Mouse (Mus musculus) limb, embryonic 14.5 days (tissue): ENCODE results near the gene Tfap2c. TPM values are rescaled to one million over a fixed set of nuclear protein-coding genes. Genes with fewer than 3 reads are reported as not detected.

Source experiments
- ATAC-seq: fragments of 200-750 bp; cut with Nextera tagmentation; 2 replicates; pipeline ENCODE4 v1.8.0; 2017; ENCODE audit warnings: low read depth, moderate number of reproducible peaks, moderate TSS enrichment; ENCODE audit not compliant: low FRiP score
- DNase-seq: peaks from one replicate; pipeline ENCODE4 v3.0.0-alpha.2; 2015; ENCODE audit warnings: low spot score
- H3K27ac ChIP-seq: fragments of 300-500 bp; sonication (generic); replicated peaks from 2 replicates; pipeline ENCODE4 v1.5.1; 2014; ENCODE audit warnings: low read depth, mild to moderate bottlenecking, low read length, moderate library complexity, mixed read lengths
- H3K27me3 ChIP-seq: fragments of 300-500 bp; sonication (generic); 2 replicates; pipeline ENCODE4 v1.6.1; 2014; ENCODE audit warnings: low read length, mixed read lengths; ENCODE audit not compliant: control insufficient read depth, insufficient read depth
- H3K36me3 ChIP-seq: fragments of 300-500 bp; sonication (generic); 2 replicates; pipeline ENCODE4 v1.6.1; 2014; ENCODE audit warnings: mild to moderate bottlenecking, low read length, moderate library complexity, mixed read lengths; ENCODE audit not compliant: control insufficient read depth, insufficient read depth
- H3K4me1 ChIP-seq: fragments of 300-500 bp; sonication (generic); 2 replicates; pipeline ENCODE4 v1.6.1; 2014; ENCODE audit warnings: antibody characterized with exemption, low read length, mixed read lengths; ENCODE audit not compliant: control insufficient read depth, insufficient read depth
- H3K4me2 ChIP-seq: fragments of 300-500 bp; sonication (generic); replicated peaks from 2 replicates; pipeline ENCODE4 v1.6.1; 2014; ENCODE audit warnings: low read depth, mild to moderate bottlenecking, low read length, moderate library complexity; ENCODE audit not compliant: severe bottlenecking
- H3K4me3 ChIP-seq: fragments of 300-500 bp; sonication (generic); replicated peaks from 2 replicates; pipeline ENCODE4 v1.5.1; 2014; ENCODE audit warnings: low read length
- H3K9ac ChIP-seq: fragments of 300-500 bp; sonication (generic); 2 replicates; pipeline ENCODE4 v1.6.1; 2014; ENCODE audit warnings: mild to moderate bottlenecking, low read depth, low read length, moderate library complexity; ENCODE audit not compliant: severe bottlenecking
- H3K9me3 ChIP-seq: fragments of 300-500 bp; sonication (generic); 2 replicates; pipeline ENCODE4 v1.6.1; 2016; ENCODE audit warnings: low read length; ENCODE audit not compliant: control insufficient read depth
- POLR2A ChIP-seq: fragments of 200-500 bp; IDR thresholded peaks from 2 replicates; pipeline ENCODE4 v1.8.0; 2012; ENCODE audit warnings: inconsistent platforms, mild to moderate bottlenecking, moderate library complexity, borderline replicate concordance; ENCODE audit not compliant: insufficient read depth, insufficient read length; ENCODE audit errors: extremely low read depth
- WGBS: fragments of 180-500 bp; shearing (Covaris S2); extraction: QIAGEN DNeasy Blood & Tissue Kit; methylation state at CpG from one replicate; pipeline ENCODE4 v1.1.7; 2014; 5-methylcytosine and 5-hydroxymethylcytosine counted together
- polyA plus RNA-seq, 2 experiments: library from polyadenylated mRNA; depleted of rRNA in 1 of 2; stranded (reverse) in 1 of 2; unstranded in 1 of 2; fragments of >200 nt; fragmentation: Nextera tagmentation in 1 of 2; extraction: Ambion mirVana in 1 of 2; gene quantifications; 2 replicates each; pipeline versions ENCODE4 v1.2.1 to v1.2.3; 2012 to 2014

The Tfap2c gene
- polyA plus RNA-seq, 2 experiments, result 7.7 to 10.0 TPM

GRCm38 (mm10) chr2:172547116-172547515 lies 2.3 kb upstream of the Tfap2c start:
- ATAC-seq (no peak), DNase-seq (peak; percentile 69)
- H3K36me3 ChIP-seq, result no peaks in the 10 kb centered on the region
- 2% methylated on average over 21 of the region's 21 CpGs for WGBS
- H3K4me2 ChIP-seq, result peak overlapping the region; percentile 22; the same call in 1 of the 2 replicates
- H3K4me1 ChIP-seq, result peaks cover 33% of the 10 kb centered on the region
- H3K27ac ChIP-seq, result no peak overlapping the region
- H3K27me3 ChIP-seq, result peaks cover 78% of the 10 kb centered on the region
- TF ChIP-seq POLR2A, result no peak
- no peak overlapping the region for H3K9ac ChIP-seq
- no peak overlapping the region for H3K4me3 ChIP-seq
- H3K9me3 ChIP-seq, result no peaks in the 10 kb centered on the region

GRCm38 (mm10) chr2:172547807-172548586 lies 1.4 kb upstream of the Tfap2c start:
- no peak for TF ChIP-seq POLR2A
- peaks cover 33% of the 10 kb centered on the region for H3K4me1 ChIP-seq
- H3K9me3 ChIP-seq, result no peaks in the 10 kb centered on the region
- H3K4me3 ChIP-seq, result no peak overlapping the region
- H3K36me3 ChIP-seq, result no peaks in the 10 kb centered on the region
- DNase-seq, result no peak
- H3K27me3 ChIP-seq, result peaks cover 84% of the 10 kb centered on the region
- H3K4me2 ChIP-seq, result peak overlapping the region; percentile 22; the same call in 1 of the 2 replicates
- ATAC-seq, result no peak
- no peak overlapping the region for H3K27ac ChIP-seq
- 2% methylated on average over 24 of the region's 27 CpGs for WGBS
- no peak overlapping the region for H3K9ac ChIP-seq

- no peaks in the 10 kb centered on the region for H3K9me3 ChIP-seq
- no peaks in the 10 kb centered on the region for H3K36me3 ChIP-seq
- H3K27ac ChIP-seq, result no peak overlapping the region
- H3K4me2 ChIP-seq, result peak overlapping the region; percentile 65
- peak overlapping the region; percentile 40 for H3K4me3 ChIP-seq
- H3K4me1 ChIP-seq, result peaks cover 33% of the 10 kb centered on the region
- H3K27me3 ChIP-seq, result peaks cover 88% of the 10 kb centered on the region
- TF ChIP-seq POLR2A, result no peak
- ATAC-seq, result no peak
- H3K9ac ChIP-seq, result no peak overlapping the region
- no peak for DNase-seq
- under 1% methylated on average over 27 of the region's 27 CpGs for WGBS
Measured at GRCm38 (mm10) chr2:172548672-172549255, 629 bp upstream of the Tfap2c start.

- Histone ChIP-seq H3K4me1 (peaks cover 33% of the 10 kb centered on the region), H3K4me3 (peak overlapping the region; percentile 40), H3K9ac (peak overlapping the region; percentile 38; the same call in 1 of the 2 replicates), H3K9me3 (no peaks in the 10 kb centered on the region), H3K4me2 (peak overlapping the region; percentile 65), H3K27ac (no peak overlapping the region), H3K36me3 (no peaks in the 10 kb centered on the region), H3K27me3 (peaks cover 77% of the 10 kb centered on the region)
- ATAC-seq, result peak; percentile 48
- TF ChIP-seq POLR2A, result no peak
- peak; percentile 52 for DNase-seq
- under 1% methylated on average over 50 of the region's 62 CpGs for WGBS
Measured at GRCm38 (mm10) chr2:172550364-172551080, 1.1 kb downstream of the Tfap2c start.

GRCm38 (mm10) chr2:172551081-172551720 lies 1.8 kb downstream of the Tfap2c start:
- no peak for TF ChIP-seq POLR2A
- no peaks in the 10 kb centered on the region for H3K9me3 ChIP-seq
- H3K4me1 ChIP-seq, result peaks cover 33% of the 10 kb centered on the region
- 1% methylated on average over 50 of the region's 57 CpGs for WGBS
- H3K9ac ChIP-seq, result peak overlapping the region; percentile 38; the same call in 1 of the 2 replicates
- H3K4me3 ChIP-seq, result peak overlapping the region; percentile 40
- no peak for DNase-seq
- peaks cover 70% of the 10 kb centered on the region for H3K27me3 ChIP-seq
- H3K27ac ChIP-seq, result no peak overlapping the region
- no peak for ATAC-seq
- H3K36me3 ChIP-seq, result no peaks in the 10 kb centered on the region
- H3K4me2 ChIP-seq, result peak overlapping the region; percentile 65
